Mouse (Mus musculus): ENCODE results near the gene Ids. TPM values are rescaled to one million over a fixed set of nuclear protein-coding genes. Genes with fewer than 3 reads are reported as not detected.

Ids gene
- polyA plus RNA-seq, 1 experiment from 2014 or later: 2.1 TPM

DNA sequence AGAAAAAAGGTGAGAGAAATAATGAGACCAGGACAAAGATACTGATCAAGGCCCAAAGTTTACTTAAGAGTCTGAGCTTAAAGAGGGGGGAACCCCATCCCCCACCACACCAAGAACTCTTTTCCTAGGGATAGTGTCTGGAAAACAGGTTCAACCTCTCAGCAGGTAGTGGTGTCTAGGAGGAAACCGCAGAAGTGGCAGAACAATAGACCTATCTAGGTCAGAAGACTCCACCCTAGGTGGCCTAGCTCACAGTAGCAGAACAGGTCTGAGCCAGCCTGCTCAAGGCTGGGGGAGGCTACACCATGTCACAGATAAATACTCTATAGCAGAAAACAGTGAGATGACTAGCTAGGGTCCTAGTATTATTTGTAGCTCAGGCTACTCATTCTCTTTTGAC is 37.2 kb downstream of the Ids start:
- WGBS: 65% methylated on average over 1 of the region's 1 CpGs
- Histone ChIP-seq H3K4me1 (no peaks in the 10 kb centered on the region), H3K9me3 (no peaks in the 10 kb centered on the region), H3K27me3 (ENCODE audit: insufficient read depth, poor library complexity, severe bottlenecking) (no peaks in the 10 kb centered on the region), H3K27ac (no peak overlapping the region), H3K36me3 (no peaks in the 10 kb centered on the region), H3K4me3 (no peak overlapping the region)
- DNase-seq (ENCODE audit: low spot score): no peak

DNA sequence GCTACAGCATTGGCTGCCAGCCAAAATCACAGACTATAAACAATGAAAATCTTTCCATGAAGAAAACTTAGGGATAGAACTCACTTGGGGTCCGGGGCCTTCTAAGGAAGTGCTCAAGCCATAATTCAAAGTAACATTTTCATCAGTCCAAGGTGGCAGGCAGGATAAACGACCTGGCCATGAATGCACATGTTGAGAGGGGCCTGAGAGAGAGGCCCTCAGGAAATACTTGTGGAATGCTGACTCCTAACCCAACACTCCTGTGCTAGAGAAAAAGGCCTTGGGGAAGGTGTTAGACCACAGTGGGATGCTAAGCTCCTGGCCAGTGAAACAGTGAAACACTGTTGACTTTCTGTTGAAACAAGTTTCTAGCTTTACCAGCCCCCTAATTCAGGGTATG is 45.6 kb downstream of the Ids start:
- H3K4me3 ChIP-seq: no peak overlapping the region
- H3K27ac ChIP-seq: no peak overlapping the region
- no peaks in the 10 kb centered on the region for H3K9me3 ChIP-seq
- H3K27me3 ChIP-seq (ENCODE audit: insufficient read depth, poor library complexity, severe bottlenecking): no peaks in the 10 kb centered on the region
- DNase-seq (ENCODE audit: low spot score): no peak
- WGBS: 44% methylated on average over 2 of the region's 2 CpGs
- no peaks in the 10 kb centered on the region for H3K36me3 ChIP-seq
- no peaks in the 10 kb centered on the region for H3K4me1 ChIP-seq

DNA sequence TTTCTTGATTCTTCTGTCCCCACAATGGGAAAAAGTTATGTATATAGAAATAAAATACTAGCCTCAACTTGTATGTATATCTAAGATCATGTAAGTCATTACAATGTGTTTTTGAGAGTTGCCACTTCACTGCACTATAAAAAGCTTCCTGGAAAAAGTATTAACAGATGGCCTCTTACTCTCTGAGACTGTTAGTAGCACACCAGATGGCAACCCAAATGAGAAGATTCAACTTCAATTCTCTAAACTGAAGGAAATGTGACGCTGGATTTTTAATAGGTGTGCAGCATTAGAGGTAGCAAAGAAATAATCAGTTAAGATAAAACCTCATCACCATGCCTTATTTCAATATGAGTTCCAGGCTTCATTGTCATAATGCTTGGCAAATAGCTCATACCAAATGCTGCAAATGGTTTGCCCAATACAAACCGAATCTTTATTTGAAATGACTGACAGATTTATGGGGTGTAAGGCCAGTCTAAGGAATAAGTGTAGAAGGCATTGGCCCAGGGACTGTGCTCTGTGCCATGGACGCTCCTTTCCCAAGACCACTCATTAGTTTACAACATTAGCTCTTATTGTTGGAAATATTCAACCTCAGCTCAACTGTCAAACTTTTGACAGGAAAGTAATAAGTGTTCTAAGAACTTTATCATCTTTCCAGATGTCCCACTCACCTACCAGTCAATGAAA is 49.8 kb downstream of the Ids start:
- no peak for DNase-seq (ENCODE audit: low spot score)
- Histone ChIP-seq H3K27me3 (ENCODE audit: insufficient read depth, poor library complexity, severe bottlenecking) (no peaks in the 10 kb centered on the region), H3K4me3 (no peak overlapping the region), H3K4me1 (no peaks in the 10 kb centered on the region), H3K27ac (no peak overlapping the region), H3K9me3 (no peaks in the 10 kb centered on the region), H3K36me3 (no peaks in the 10 kb centered on the region)
- 74% methylated on average over 3 of the region's 3 CpGs for WGBS

Other genes with a start within 250 kb of the Ids start
- 26.1 and 27.2 TPM in 2 replicates for gene 1110012L19Rik, start 20.8 kb upstream of the Ids start, polyA plus RNA-seq (2016; fragmentation: Nextera tagmentation; extraction: Ambion mirVana)
- gene Tmem185a, start 112.1 kb upstream of the Ids start, polyA plus RNA-seq (2016; fragmentation: Nextera tagmentation; extraction: Ambion mirVana): 36.0 and 42.5 TPM in 2 replicates

All from heart, embryonic 10.5 days (tissue).